Mouse (Mus musculus): ENCODE results near the gene Slc10a7.

DNA sequence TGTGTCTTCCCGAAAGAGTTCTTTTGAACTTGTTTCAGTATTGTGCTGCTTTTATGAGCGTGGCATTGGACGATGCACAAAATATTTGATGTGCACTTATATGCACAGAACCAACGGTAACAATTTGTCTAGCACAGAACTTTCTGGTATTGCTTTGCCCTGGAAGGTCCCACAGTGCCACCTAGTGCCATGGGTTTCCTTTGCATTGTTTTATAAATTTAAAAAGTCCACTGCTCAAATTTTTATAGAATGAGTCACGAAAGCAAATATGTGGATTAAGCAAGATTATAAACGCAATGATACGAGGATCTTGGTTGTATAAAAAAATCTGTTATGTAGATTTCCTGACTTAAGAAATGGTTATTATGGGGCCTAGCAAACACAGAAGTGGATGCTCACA lies 139.8 kb downstream of the Slc10a7 start:
- TF ChIP-seq POLR2A (IDR thresholded peaks at IDR 0.05; ENCODE audit: insufficient read length, low read depth) (no peak), USF1 (IDR thresholded peaks at IDR 0.05; ENCODE audit: low read depth) (no peak), E2F4 (IDR thresholded peaks at IDR 0.05; ENCODE audit: insufficient read depth) (no peak), MAX (IDR thresholded peaks at IDR 0.05; ENCODE audit: low read depth) (no peak)

All from myocyte (in vitro differentiated cells).